Mouse (Mus musculus) lung, postnatal 36 days (tissue): Measurements from ENCODE around the gene Zic3.
A peak's percentile ranks its signal among the peaks of the same experiment; 100 is the strongest.

Source experiments
- DNase-seq: peaks from one replicate; pipeline ENCODE4 v3.0.0; 2022; ENCODE audit warnings: mixed read lengths

The Zic3 gene

DNA sequence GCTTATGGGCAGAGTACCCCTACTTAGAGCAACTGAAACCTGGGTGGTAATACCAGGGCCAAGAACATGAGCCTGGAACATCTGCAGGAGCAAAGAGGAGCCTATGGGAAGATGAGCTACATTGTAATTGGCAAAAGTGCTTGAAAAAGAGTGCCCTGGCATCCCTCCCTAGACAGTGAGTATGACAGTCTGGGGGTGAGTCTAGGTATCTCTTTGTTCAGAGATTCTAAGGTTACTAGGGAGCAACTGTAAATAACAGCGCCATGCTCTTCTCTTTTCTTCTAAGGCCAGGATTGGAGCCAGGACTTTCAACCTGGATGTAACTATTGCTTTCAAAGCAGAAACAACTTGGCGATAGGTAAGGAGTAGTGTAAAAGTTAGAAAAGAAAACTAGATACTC is at the start of gene Zic3:
Zic3 (plus strand) TSS at position 301 of the 400 bp plus-strand sequence.
- DNase-seq = no peak

- DNase-seq = no peak
Observed at GRCm38 (mm10) chrX:57982351-57982750, 40.1 kb upstream of the Zic3 start.

DNA sequence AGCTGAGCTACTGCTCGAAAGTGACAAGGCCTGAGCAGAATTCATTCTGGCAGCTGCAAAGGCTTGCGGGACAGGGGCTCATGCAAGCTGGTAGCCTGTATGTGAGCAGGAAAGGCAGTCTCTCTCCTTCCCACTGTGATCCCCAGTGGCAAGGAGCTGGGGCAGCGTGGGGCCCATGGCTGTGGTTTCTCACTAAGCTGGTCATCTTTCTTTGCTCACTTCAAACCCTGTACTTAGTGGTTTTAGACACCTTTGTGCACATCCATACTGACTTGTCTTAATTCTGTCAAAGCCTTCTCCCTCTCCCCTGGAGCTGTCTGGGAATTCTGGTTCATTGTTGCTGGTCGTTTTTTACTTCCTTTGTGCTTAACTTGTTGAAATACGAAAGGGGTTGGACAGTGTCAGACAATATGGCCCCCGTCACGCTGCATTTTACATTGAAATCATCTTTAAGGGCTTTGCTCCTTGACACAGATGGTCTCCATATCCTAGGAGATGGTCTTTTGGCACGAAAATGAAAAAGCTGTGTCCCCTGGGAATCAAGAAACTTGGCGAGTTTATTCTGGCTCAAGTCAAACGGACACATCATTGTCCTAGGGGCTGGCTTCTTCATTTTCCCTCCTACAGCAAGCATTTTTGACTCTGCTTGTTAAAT is 34.9 kb upstream of the Zic3 start:
- DNase-seq = no peak

GRCm38 (mm10) chrX:58013391-58013790 is 9.1 kb upstream of the Zic3 start:
- no peak for DNase-seq

DNA sequence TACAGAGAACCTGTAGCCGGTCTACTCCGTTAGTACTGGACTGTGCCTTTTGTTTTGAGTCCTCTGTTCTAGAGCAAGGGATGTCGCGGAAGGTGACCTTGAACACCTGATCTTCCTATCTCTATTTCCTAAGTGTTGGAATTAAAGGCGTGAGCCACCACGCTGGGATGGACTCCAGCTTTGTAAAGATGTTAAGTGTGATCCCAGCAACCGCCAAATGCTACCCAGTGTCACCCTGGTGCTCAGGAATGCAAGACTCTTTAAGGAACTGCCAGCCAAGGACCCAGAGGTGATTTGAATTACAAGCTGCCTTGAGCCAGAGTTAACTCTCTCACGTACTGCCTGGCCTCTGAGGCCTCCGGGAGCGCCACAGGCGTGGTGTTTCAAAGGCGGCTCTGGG is 8.4 kb upstream of the Zic3 start:
- no peak for DNase-seq

- DNase-seq = no peak
Observed at GRCm38 (mm10) chrX:58014761-58015160, 7.7 kb upstream of the Zic3 start.

GRCm38 (mm10) chrX:58015336-58015945 is 7.1 kb upstream of the Zic3 start:
- no peak for DNase-seq

DNA sequence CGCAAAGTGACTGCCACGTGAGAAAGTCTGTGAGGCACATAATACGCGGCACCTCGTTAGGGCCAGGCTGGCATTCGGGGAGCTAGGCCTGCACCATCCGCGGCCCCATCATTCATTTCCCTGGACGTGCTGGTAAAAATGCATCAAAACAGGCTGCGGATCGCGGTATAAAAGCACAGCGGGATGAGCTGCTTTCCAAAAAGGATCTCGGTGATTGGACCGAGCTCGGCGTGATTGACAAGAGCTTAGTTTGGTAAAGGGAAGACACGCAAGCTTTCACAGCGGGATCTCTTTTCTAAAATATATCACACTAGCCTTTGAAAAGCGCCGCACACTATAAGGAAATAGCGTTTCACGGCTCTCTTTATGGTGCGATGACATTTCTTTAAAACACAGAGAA is 3.8 kb upstream of the Zic3 start:
- DNase-seq = no peak

- no peak for DNase-seq
Observed at GRCm38 (mm10) chrX:58019257-58019953, 3.1 kb upstream of the Zic3 start.

- DNase-seq = no peak
Observed at GRCm38 (mm10) chrX:58027631-58028030, 5.1 kb downstream of the Zic3 start.

- no peak for DNase-seq
Observed at GRCm38 (mm10) chrX:58028082-58028481, 5.6 kb downstream of the Zic3 start.

GRCm38 (mm10) chrX:58028858-58029257 is 6.4 kb downstream of the Zic3 start:
- DNase-seq = no peak

- peak; percentile 6 for DNase-seq
Observed at GRCm38 (mm10) chrX:58030100-58030834, 7.8 kb downstream of the Zic3 start.

DNA sequence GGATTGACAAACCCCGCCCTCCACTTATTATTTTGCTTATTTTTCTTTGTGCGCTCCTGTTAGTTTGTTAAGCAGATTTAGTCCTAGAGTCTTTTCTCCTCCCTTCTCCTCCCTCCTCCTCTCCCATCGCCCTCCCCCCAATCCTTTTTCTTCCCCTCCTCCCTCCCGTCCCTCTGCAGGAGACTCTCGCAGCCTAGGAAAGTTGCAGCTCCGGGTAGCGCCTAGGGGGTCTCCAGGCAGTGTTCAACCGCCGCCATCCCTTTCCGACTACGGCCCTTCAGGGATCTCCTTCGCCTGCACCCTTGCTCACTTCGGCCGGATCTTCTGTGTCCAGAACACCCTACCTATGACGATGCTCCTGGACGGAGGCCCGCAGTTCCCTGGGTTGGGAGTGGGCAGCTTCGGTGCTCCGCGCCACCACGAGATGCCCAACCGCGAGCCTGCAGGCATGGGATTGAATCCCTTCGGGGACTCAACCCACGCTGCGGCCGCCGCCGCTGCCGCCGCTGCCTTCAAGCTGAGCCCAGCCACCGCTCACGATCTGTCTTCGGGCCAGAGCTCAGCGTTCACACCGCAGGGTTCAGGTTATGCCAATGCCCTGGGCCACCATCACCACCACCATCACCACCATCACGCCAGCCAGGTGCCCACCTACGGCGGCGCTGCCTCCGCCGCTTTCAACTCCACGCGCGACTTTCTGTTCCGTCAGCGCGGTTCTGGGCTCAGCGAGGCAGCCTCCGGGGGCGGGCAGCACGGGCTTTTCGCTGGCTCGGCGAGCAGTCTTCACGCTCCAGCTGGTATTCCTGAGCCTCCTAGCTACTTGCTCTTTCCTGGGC is 8.6 kb downstream of the Zic3 start:
- DNase-seq = no peak

DNA sequence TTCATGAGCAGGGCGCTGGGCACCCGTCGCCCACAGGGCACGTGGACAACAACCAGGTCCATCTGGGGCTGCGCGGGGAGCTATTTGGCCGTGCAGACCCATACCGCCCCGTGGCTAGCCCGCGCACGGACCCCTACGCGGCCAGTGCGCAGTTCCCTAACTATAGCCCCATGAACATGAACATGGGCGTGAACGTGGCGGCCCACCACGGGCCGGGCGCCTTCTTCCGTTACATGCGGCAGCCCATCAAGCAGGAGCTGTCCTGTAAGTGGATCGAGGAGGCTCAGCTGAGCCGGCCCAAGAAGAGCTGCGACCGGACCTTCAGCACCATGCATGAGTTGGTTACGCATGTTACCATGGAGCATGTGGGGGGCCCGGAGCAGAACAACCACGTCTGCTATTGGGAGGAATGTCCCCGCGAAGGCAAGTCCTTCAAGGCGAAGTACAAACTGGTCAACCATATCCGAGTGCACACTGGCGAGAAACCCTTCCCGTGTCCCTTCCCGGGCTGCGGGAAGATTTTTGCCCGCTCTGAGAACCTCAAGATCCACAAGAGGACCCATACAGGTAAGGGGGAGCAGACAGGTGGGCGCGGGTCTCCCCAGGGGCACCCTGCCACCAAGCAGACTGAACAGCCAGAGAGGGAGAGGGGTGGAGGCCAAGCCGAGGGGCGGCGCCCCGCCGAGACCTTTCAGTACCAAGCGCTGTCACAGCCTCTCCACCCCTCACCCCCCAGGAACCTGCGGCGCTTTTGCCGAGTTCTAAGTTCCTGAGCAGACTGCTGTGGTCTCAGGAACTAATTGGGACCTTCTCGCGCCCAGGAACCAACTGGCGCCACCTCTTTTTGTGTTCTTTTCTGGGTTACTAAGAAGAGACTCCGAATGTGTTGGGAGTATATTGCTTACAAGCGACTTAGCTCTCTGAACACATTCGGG is 9.4 kb downstream of the Zic3 start:
- DNase-seq = no peak

DNA sequence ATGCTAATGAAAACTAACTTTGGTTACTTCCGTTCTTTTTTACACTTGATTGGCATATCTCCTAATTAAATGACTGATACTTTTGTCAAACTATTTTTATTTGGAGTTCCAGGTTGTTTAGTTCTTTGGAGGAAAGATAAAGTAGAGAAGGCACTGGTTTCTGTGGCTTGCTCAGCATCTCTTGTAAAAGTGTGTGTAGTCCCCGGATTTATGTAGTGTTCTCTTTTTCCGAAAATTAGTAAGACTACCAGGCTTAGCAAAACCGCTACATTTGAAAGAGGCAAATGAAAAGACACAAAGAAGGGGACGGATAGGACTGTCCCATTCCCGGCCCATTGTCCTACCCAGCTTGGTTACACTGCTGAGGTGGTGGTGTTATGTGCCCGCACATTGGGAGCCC is 10.1 kb downstream of the Zic3 start:
- DNase-seq = no peak

GRCm38 (mm10) chrX:58033521-58033920 is 11.0 kb downstream of the Zic3 start:
- DNase-seq = no peak

- no peak for DNase-seq
Observed at GRCm38 (mm10) chrX:58038061-58039007, 15.8 kb downstream of the Zic3 start.

- no peak for DNase-seq
Observed at GRCm38 (mm10) chrX:58039703-58040102, 17.2 kb downstream of the Zic3 start.

DNA sequence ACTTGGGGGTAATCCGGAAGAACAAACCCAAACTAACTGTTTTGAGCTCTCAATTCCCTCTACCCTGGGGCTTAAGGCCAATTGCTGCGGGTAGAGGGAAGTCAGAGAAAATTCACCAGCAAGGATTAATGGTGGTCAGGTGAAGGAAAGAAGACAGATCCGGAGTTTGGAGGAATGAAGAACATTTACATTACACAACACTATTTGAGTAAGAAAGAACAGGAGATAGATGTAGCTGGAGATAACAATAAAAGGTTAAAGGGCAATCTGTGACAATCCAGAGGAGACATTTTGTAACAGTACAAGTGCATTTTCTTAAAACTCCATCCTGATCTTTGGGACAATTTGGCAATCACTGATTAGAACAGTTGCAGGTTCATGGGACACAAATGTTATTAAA is 19.4 kb downstream of the Zic3 start:
- DNase-seq = no peak
